Mouse (Mus musculus) neural tube, embryonic 13.5 days (tissue): ENCODE data around the gene Prune1. TPM values are rescaled to one million over a fixed set of nuclear protein-coding genes. Genes with fewer than 3 reads are reported as not detected.
A peak's percentile ranks its signal among the peaks of the same experiment; 100 is the strongest.

Source experiments
- ATAC-seq: fragments of 200-750 bp; cut with Nextera tagmentation; 2 replicates; pipeline ENCODE4 v1.8.0; 2017; ENCODE audit warnings: low read depth, mild to moderate bottlenecking, moderate TSS enrichment, moderate library complexity
- H3K27ac ChIP-seq: fragments of 300-500 bp; sonication (generic); replicated peaks from 2 replicates; pipeline ENCODE4 v1.5.1; 2015; ENCODE audit warnings: moderate library complexity, mild to moderate bottlenecking, inconsistent platforms
- H3K27me3 ChIP-seq: fragments of 300-500 bp; sonication (generic); 2 replicates; pipeline ENCODE4 v1.6.1; 2015; ENCODE audit warnings: mild to moderate bottlenecking, inconsistent platforms
- H3K36me3 ChIP-seq: fragments of 300-500 bp; sonication (generic); 2 replicates; pipeline ENCODE4 v1.6.1; 2015; ENCODE audit warnings: mild to moderate bottlenecking, inconsistent platforms
- H3K4me1 ChIP-seq: fragments of 300-500 bp; sonication (generic); replicated peaks from 2 replicates; pipeline ENCODE4 v1.6.1; 2015; ENCODE audit warnings: inconsistent platforms
- H3K4me2 ChIP-seq: fragments of 300-500 bp; sonication (generic); 2 replicates; pipeline ENCODE4 v1.6.1; 2015; ENCODE audit warnings: inconsistent platforms, mild to moderate bottlenecking, moderate library complexity
- H3K4me3 ChIP-seq: fragments of 300-500 bp; sonication (generic); 2 replicates; pipeline ENCODE4 v1.5.1; 2015; ENCODE audit warnings: mild to moderate bottlenecking, inconsistent platforms
- H3K9ac ChIP-seq: fragments of 300-500 bp; sonication (generic); 2 replicates; pipeline ENCODE4 v1.6.1; 2015; ENCODE audit warnings: moderate library complexity, mild to moderate bottlenecking, inconsistent platforms
- H3K9me3 ChIP-seq: fragments of 300-500 bp; sonication (generic); 2 replicates; pipeline ENCODE4 v1.6.1; 2016; ENCODE audit warnings: inconsistent platforms
- WGBS: fragments of 180-500 bp; shearing (Covaris S2); methylation state at CpG from one replicate; pipeline ENCODE4 v1.1.7; 2015; 5-methylcytosine and 5-hydroxymethylcytosine counted together
- polyA plus RNA-seq: library from polyadenylated mRNA; unstranded; fragments of >200 nt; fragmentation: Nextera tagmentation; extraction: Ambion mirVana; gene quantifications from 2 replicates; pipeline ENCODE4 v1.2.1, GENCODE M21; 2015

The Prune1 gene
- polyA plus RNA-seq, 1 experiment from 2014 or later = 47.1 TPM

- no peak within 1 kb of the TSS for H3K9ac ChIP-seq
- no peak within 1 kb of the TSS for H3K4me3 ChIP-seq
- peaks cover 38% of the 10 kb centered on the region for H3K36me3 ChIP-seq
- H3K4me1 ChIP-seq = no peaks in the 10 kb centered on the region
- no peak within 1 kb of the TSS for H3K27ac ChIP-seq
- ATAC-seq = no peak
- H3K4me2 ChIP-seq = no peak within 1 kb of the TSS
- 81% methylated on average over 7 of the region's 7 CpGs for WGBS
- H3K9me3 ChIP-seq = no peaks in the 10 kb centered on the region
- H3K27me3 ChIP-seq = no peaks in the 10 kb centered on the region
Observed at GRCm38 (mm10) chr3:95241498-95241897, 40.4 kb downstream of the Prune1 start, which contains the start of gene Gm128. Gm128 (minus strand) TSS chr3:95241598.

GRCm38 (mm10) chr3:95240900-95241299 is 41.0 kb downstream of the Prune1 start:
- 32% methylated on average over 17 of the region's 17 CpGs for WGBS
- no peak for ATAC-seq
- no peaks in the 10 kb centered on the region for H3K27me3 ChIP-seq
- H3K4me1 ChIP-seq = no peaks in the 10 kb centered on the region
- H3K9me3 ChIP-seq = no peaks in the 10 kb centered on the region
- no peak overlapping the region for H3K27ac ChIP-seq
- H3K9ac ChIP-seq = no peak overlapping the region
- H3K36me3 ChIP-seq = peaks cover 44% of the 10 kb centered on the region
- no peak overlapping the region for H3K4me2 ChIP-seq
- H3K4me3 ChIP-seq = no peak overlapping the region

DNA sequence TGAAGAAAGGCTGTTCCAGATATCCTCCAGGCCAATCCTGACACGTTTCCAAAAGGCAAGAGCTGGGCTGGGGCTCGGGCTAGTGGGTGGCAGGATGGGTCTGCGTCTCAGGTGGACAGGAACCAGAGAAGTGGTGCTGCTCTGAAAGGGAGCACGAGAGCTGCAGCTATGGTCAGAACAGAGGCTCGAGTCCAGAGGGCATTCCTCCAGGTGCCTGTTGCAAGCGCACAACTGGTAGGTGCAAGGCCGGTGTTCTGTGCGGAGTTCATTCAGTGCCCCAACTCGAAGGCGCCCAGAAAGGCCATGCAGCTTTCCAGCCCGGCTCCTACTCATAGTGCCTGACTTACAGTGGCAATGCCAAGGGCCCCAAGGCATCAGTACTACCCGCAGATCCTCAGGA is 41.9 kb downstream of the Prune1 start:
- H3K9ac ChIP-seq = no peak overlapping the region
- no peaks in the 10 kb centered on the region for H3K27me3 ChIP-seq
- no peak overlapping the region for H3K4me3 ChIP-seq
- WGBS = 92% methylated on average over 12 of the region's 12 CpGs
- H3K27ac ChIP-seq = no peak overlapping the region
- no peak for ATAC-seq
- H3K4me1 ChIP-seq = no peaks in the 10 kb centered on the region
- H3K36me3 ChIP-seq = peaks cover 48% of the 10 kb centered on the region
- H3K4me2 ChIP-seq = no peak overlapping the region
- no peaks in the 10 kb centered on the region for H3K9me3 ChIP-seq

DNA sequence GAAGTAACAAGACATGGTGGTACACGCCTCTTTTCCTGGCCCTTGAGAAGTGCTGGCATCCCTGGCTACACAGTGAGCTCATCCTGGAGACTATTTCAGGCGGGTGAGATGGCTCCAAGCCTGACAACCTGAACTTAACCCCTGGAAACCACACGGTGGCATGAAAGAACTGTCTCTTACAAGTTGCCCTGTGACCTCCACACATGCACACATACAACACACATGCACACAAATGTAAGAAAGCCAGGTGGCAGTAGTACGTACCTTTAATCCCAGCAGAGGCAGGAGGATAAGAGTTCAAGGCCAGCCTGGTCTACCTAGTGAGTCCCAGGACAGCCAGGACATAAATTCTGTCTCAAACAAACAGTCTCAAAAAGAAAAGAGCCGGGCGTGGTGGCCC is 42.9 kb downstream of the Prune1 start:
- Histone ChIP-seq H3K4me3 (no peak overlapping the region), H3K27ac (no peak overlapping the region), H3K4me1 (no peaks in the 10 kb centered on the region), H3K27me3 (no peaks in the 10 kb centered on the region), H3K9me3 (no peaks in the 10 kb centered on the region), H3K9ac (no peak overlapping the region), H3K4me2 (no peak overlapping the region), H3K36me3 (peaks cover 57% of the 10 kb centered on the region)
- no peak for ATAC-seq
- WGBS = 88% methylated on average over 6 of the region's 6 CpGs

DNA sequence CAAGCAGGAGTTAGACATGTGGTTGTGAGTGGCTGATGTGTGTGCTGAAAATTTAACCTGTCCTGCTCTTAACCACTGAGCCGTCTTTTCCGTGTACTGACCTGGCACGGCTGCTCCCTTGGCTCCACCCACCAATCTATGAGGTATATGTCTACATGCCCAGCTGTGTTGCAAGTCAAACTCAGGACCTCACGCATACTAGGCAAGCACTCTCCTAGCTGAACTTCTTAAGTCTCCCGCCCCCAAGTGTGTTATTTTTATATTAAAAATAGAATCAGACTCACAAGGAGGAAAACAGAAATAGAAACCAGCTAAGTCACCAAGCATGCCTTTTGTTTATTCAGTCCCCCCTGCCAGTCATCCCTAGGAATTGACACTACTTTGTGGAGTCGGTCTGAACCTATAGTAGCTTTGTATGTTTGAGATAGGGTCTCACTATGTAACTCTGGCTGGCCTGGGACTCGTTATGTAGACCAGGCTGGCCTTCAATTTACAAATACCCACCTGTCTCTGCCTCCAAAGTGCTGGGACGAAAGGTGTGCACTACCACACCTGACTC is 44.3 kb downstream of the Prune1 start:
- Histone ChIP-seq H3K36me3 (peaks cover 65% of the 10 kb centered on the region), H3K4me2 (no peak overlapping the region), H3K9ac (no peak overlapping the region), H3K27me3 (no peaks in the 10 kb centered on the region), H3K9me3 (no peaks in the 10 kb centered on the region), H3K4me3 (no peak overlapping the region), H3K4me1 (peaks cover 6% of the 10 kb centered on the region; the same call in 1 of the 2 replicates), H3K27ac (no peak overlapping the region)
- ATAC-seq = no peak
- 87% methylated on average over 8 of the region's 8 CpGs for WGBS

- peaks cover 22% of the 10 kb centered on the region for H3K4me1 ChIP-seq
- H3K27me3 ChIP-seq = no peaks in the 10 kb centered on the region
- WGBS = 80% methylated on average over 23 of the region's 23 CpGs
- H3K9me3 ChIP-seq = no peaks in the 10 kb centered on the region
- ATAC-seq = no peak
- H3K4me2 ChIP-seq = no peak overlapping the region
- H3K9ac ChIP-seq = no peak overlapping the region
- H3K4me3 ChIP-seq = no peak overlapping the region
- H3K27ac ChIP-seq = no peak overlapping the region
- peaks cover 77% of the 10 kb centered on the region for H3K36me3 ChIP-seq
Observed at GRCm38 (mm10) chr3:95235386-95236301, 46.2 kb downstream of the Prune1 start.

GRCm38 (mm10) chr3:95233303-95233980 is 48.4 kb downstream of the Prune1 start:
- Histone ChIP-seq H3K27me3 (no peaks in the 10 kb centered on the region), H3K27ac (no peak overlapping the region), H3K4me2 (no peak overlapping the region), H3K4me3 (no peak overlapping the region), H3K9me3 (no peaks in the 10 kb centered on the region), H3K9ac (no peak overlapping the region), H3K4me1 (peaks cover 37% of the 10 kb centered on the region), H3K36me3 (peaks cover 71% of the 10 kb centered on the region)
- WGBS = 73% methylated on average over 16 of the region's 16 CpGs
- no peak for ATAC-seq

GRCm38 (mm10) chr3:95232771-95233170 is 49.1 kb downstream of the Prune1 start:
- H3K9me3 ChIP-seq = no peaks in the 10 kb centered on the region
- ATAC-seq = no peak
- no peak overlapping the region for H3K4me3 ChIP-seq
- no peak overlapping the region for H3K27ac ChIP-seq
- 88% methylated on average over 7 of the region's 7 CpGs for WGBS
- H3K4me1 ChIP-seq = peaks cover 37% of the 10 kb centered on the region
- no peaks in the 10 kb centered on the region for H3K27me3 ChIP-seq
- no peak overlapping the region for H3K9ac ChIP-seq
- H3K4me2 ChIP-seq = no peak overlapping the region
- peaks cover 65% of the 10 kb centered on the region for H3K36me3 ChIP-seq

DNA sequence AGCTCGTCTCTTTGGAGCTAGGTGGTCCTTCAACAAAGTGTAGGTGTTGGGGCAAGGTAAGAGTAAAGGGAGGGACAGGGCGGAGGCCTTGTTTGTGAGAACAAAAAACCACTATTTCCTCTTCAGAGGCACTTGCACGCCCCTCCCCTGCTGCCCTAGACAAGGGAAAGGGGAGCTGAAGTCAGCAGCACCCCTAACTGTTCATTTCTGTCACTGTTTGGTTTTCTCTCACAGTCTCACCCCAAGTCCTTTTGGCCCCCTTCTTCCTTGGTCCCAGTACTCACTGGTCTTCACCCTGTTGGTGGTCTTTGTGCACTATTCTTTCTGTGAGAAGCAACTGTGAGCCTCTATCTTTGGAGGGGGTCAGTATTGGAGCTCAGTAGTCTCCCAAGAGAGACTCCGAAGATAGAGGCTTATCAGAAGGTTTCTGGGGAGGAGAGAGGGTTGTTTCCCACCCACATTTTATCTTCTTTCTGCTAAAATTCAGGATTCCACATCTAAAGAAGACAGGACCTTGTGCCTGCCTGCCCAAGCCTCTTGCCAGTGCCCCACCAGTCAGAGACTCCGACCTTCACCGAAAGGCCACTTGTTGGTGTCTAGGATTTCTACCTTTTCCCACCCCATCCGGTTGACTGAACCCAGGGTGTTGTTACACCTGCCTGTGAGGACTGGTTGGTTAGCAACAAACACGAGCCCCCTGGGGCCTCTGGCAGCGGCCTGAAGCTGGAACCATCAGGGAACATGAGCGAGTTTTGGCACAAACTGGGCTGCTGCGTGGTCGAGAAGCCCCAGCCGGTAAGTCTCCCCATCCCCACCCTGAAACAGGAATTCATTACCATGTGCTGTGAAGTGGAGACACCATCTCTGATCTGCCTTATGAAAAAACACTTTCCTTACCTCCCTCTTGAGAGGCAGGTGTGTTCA is 50.3 kb downstream of the Prune1 start, which contains the start of gene Mllt11:
TSS of gene Mllt11 (minus strand) at position 874 of the 924 bp plus-strand sequence.
- H3K36me3 ChIP-seq = peaks cover 52% of the 10 kb centered on the region
- peak within 1 kb of the TSS; percentile 76 for H3K4me2 ChIP-seq

DNA sequence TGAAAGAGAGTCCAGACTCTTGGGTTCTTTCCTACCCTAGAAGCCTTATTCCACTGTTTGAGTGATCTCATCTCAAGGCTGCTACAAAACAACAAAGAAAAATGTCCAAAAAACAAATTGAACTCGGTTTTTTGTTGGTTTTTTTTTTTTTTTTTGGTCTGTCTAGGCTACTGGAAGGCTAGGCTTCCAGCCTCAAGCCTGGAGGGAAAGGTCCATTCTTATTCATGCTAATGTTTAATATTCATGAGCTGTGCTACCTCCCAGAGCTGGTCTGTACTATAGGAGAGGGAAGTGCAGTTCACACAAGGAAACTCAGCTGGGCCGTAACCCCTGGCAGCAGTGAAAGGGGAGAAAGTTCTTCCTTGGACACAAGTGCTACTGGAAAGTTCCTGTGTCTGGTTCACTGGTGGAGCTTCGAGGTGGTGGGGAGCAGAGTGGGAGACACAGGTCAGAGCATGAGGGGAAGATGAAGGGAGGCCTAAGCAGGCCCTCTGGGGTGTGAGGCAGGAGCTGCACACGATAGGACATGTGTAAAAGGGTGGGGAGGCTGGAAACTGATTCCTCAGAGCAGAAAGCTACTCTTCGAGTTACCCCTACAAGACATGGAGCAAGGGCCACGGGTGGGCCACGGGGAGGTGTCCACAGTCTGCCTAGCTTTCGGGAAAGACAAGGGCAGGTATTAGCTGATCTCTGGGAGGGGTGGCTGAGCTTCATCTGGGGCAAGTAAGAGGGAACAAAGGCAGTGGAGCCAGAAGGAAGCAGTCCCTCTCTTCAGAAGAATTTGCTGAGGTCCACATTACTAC is 51.2 kb downstream of the Prune1 start:
- Histone ChIP-seq H3K27me3 (no peaks in the 10 kb centered on the region), H3K4me1 (peaks cover 54% of the 10 kb centered on the region), H3K27ac (peak overlapping the region; percentile 97), H3K36me3 (peaks cover 48% of the 10 kb centered on the region), H3K4me3 (peak overlapping the region; percentile 90), H3K9me3 (no peaks in the 10 kb centered on the region), H3K9ac (peak overlapping the region; percentile 95), H3K4me2 (peak overlapping the region; percentile 76)
- ATAC-seq = no peak
- WGBS = 44% methylated on average over 8 of the region's 8 CpGs

More for the DNA sequence above, 50.3 kb downstream of the Prune1 start, which contains the start of gene Mllt11:
- peak within 1 kb of the TSS; percentile 97 for H3K27ac ChIP-seq
- no peak for ATAC-seq
- no peaks in the 10 kb centered on the region for H3K27me3 ChIP-seq
- peak within 1 kb of the TSS; percentile 95 for H3K9ac ChIP-seq
- 78% methylated on average over 13 of the region's 13 CpGs for WGBS
- H3K4me3 ChIP-seq = peak within 1 kb of the TSS; percentile 90
- H3K4me1 ChIP-seq = peaks cover 45% of the 10 kb centered on the region
- H3K9me3 ChIP-seq = no peaks in the 10 kb centered on the region
